Mouse (Mus musculus) kidney, adult 10 weeks (tissue): Measurements from ENCODE around the gene Ell3. TPM values are rescaled to one million over a fixed set of nuclear protein-coding genes. Genes with fewer than 3 reads are reported as not detected.

Experiments used
- polyA plus RNA-seq: library from polyadenylated mRNA; stranded (reverse); fragments of 350-450 nt; fragmentation: Illumina TruSeq; extraction: RNeasy Lipid Tissue Mini Kit (QIAGEN cat#74804); gene quantifications from one replicate; pipeline ENCODE4 v1.2.3, GENCODE M21; 2014; ENCODE audit warnings: low read depth, low replicate concordance

Gene Ell3
- 9.0 TPM for polyA plus RNA-seq

GRCm38 (mm10) chr2:121444178-121444577 is at the start of gene Ell3:
Gene Ell3, minus strand, starts transcription at chr2:121444278.

GRCm38 (mm10) chr2:121473301-121474179 is 29.5 kb upstream of the Ell3 start, which contains the start of gene Mfap1b:
Gene Mfap1b, minus strand, starts transcription at chr2:121474067.

GRCm38 (mm10) chr2:121456692-121457642 is 12.9 kb upstream of the Ell3 start, which contains the start of gene Serinc4:
Gene Serinc4, minus strand, starts transcription at chr2:121456781.

GRCm38 (mm10) chr2:121452990-121453389 is 8.9 kb upstream of the Ell3 start, which contains the start of gene Hypk:
Gene Hypk, plus strand, starts transcription at chr2:121453290.

GRCm38 (mm10) chr2:121448739-121449535 is 4.9 kb upstream of the Ell3 start, which contains the start of gene Serf2:
Gene Serf2, plus strand, starts transcription at chr2:121449195.

GRCm38 (mm10) chr2:121413387-121414042 is 30.6 kb downstream of the Ell3 start, which contains the start of the genes Pdia3 and Catsper2:
Gene Pdia3, plus strand, starts transcription at chr2:121413775.
Gene Catsper2, minus strand, starts transcription at chr2:121413792.

Other genes starting within 250 kb of the Ell3 start
- 7.5 TPM for gene Trp53bp1, start 172.9 kb downstream of the Ell3 start, polyA plus RNA-seq
- 0.08 TPM for gene Map1a, start 154.7 kb downstream of the Ell3 start, polyA plus RNA-seq
- gene Ppip5k1, start 88.9 kb downstream of the Ell3 start, polyA plus RNA-seq = 14.8 TPM
- gene Ckmt1, start 86.6 kb downstream of the Ell3 start, polyA plus RNA-seq = 14.6 TPM
- gene Strc, start 57.1 kb downstream of the Ell3 start, polyA plus RNA-seq = not detected
- gene Pdia3, start 30.5 kb downstream of the Ell3 start, polyA plus RNA-seq = 1,198 TPM
- 1.3 TPM for gene Catsper2, start 30.5 kb downstream of the Ell3 start, polyA plus RNA-seq
- gene Serf2, start 4.9 kb upstream of the Ell3 start, polyA plus RNA-seq = 91.2 TPM
- 37.1 TPM for gene Hypk, start 9.0 kb upstream of the Ell3 start, polyA plus RNA-seq
- gene Serinc4, start 12.5 kb upstream of the Ell3 start, polyA plus RNA-seq = not detected
- gene Mfap1b, start 29.8 kb upstream of the Ell3 start, polyA plus RNA-seq = 57.1 TPM
- 58.8 TPM for gene Mfap1a, start 62.4 kb upstream of the Ell3 start, polyA plus RNA-seq
- 7.2 TPM for gene Wdr76, start 62.4 kb upstream of the Ell3 start, polyA plus RNA-seq